Comparison of ENCODE assay signal across 17 mouse cellular contexts in genomic region chr11:57917974-57918373, GRCm38 (mm10).
DNase-seq lines count a peak whose midpoint lies in the region; ATAC-seq and TF ChIP-seq lines count a peak whose summit lies in the region.
"Had no signal": no experiment of that assay in that cellular context is flagged by ENCODE, and none has a peak within 500 bp of the region (broad histone marks: within the 10 kb centered on the region; RNA-seq: fewer than 3 reads in every experiment).

No protein-coding gene starts in this region.

- H3K36me3 ChIP-seq in lung, postnatal 0 days (ENCODE audit: insufficient read depth, low read length): no peaks in the 10 kb centered on the region
- no peaks in the 10 kb centered on the region for H3K36me3 ChIP-seq in G1E (replicated peaks)
- H3K36me3 ChIP-seq in neural tube, embryonic 15.5 days: no peaks in the 10 kb centered on the region
- no peaks in the 10 kb centered on the region for H3K36me3 ChIP-seq in midbrain, embryonic 15.5 days (replicated peaks)
- H3K36me3 ChIP-seq: forebrain, embryonic 15.5 days had no signal

- H3K4me3 ChIP-seq in lung, postnatal 0 days (ENCODE audit: low read depth, low read length): no peak overlapping the region
- H3K4me3 ChIP-seq in lung, adult 2 months (replicated peaks; ENCODE audit: extremely low read depth, low read depth, low read length): no peak overlapping the region
- no peak overlapping the region for H3K4me3 ChIP-seq in G1E (ENCODE audit: low read depth, low read length)
- no peak overlapping the region for H3K4me3 ChIP-seq in neural tube, embryonic 15.5 days (replicated peaks)
- no peak overlapping the region for H3K4me3 ChIP-seq in midbrain, embryonic 15.5 days
- H3K4me3 ChIP-seq: forebrain, embryonic 15.5 days; myocyte had no signal

- H3K4me2 ChIP-seq in lung, postnatal 0 days (replicated peaks; ENCODE audit: low read depth, low read length): no peak overlapping the region
- H3K4me2 ChIP-seq in neural tube, embryonic 15.5 days: no peak overlapping the region
- no peak overlapping the region for H3K4me2 ChIP-seq in midbrain, embryonic 15.5 days
- H3K4me2 ChIP-seq: forebrain, embryonic 15.5 days; heart, embryonic 11.5 days had no signal

- no peak overlapping the region for H3K27ac ChIP-seq in lung, postnatal 0 days (ENCODE audit: low read length)
- H3K27ac ChIP-seq in neural tube, embryonic 15.5 days (replicated peaks): no peak overlapping the region
- H3K27ac ChIP-seq in midbrain, embryonic 15.5 days: no peak overlapping the region
- H3K27ac ChIP-seq: forebrain, embryonic 15.5 days had no signal

- no peak for TF ChIP-seq POLR2A in lung, adult 2 months (IDR thresholded peaks at IDR 0.05; ENCODE audit: borderline replicate concordance, extremely low read depth, low read depth, low read length)

- peak; percentile 33; the same call in 1 of the 2 replicates for TF ChIP-seq CTCF in lung, postnatal 0 days (IDR thresholded peaks at IDR 0.05)
- no peak for TF ChIP-seq CTCF in lung, adult 2 months (IDR thresholded peaks at IDR 0.05; ENCODE audit: insufficient read depth, low read length)
- TF ChIP-seq CTCF in G1E (IDR thresholded peaks at IDR 0.05; ENCODE audit: low read depth, low read length): 0 out of 2 replicates have a peak, but pooled peaks have one; percentile 4

- DNase-seq in embryo, embryonic 10 days (ENCODE audit: low spot score): peak; percentile 32
- DNase-seq in embryo, embryonic 9.5 days (ENCODE audit: extremely low spot score): no peak
- DNase-seq in lung, postnatal 0 days (ENCODE audit: low spot score): peak; percentile 53
- no peak for DNase-seq in lung, adult 2 months
- no peak for DNase-seq in G1E (ENCODE audit: low spot score)
- peak; percentile 31 for DNase-seq in embryo, embryonic 11 days
- DNase-seq: adrenal gland, postnatal 10 days; B cell, adult 2 months; cerebellum, postnatal 25 days; gastrocnemius, postnatal 10 days; heart, postnatal 4 days; right cerebral cortex, postnatal 14 days had no signal

- peak; percentile 35; the same call in 1 of the 2 replicates for ATAC-seq in lung, postnatal 0 days
- no peak for ATAC-seq in G1E (ENCODE audit: extremely low read depth, insufficient number of reproducible peaks, low FRiP score, poor library complexity, severe bottlenecking)
- no peak for ATAC-seq in neural tube, embryonic 15.5 days (ENCODE audit: low FRiP score)
- no peak for ATAC-seq in midbrain, embryonic 15.5 days (replicated peaks)
- ATAC-seq: forebrain, embryonic 15.5 days had no signal

- no peaks in the 10 kb centered on the region; the same call in 1 of the 2 replicates for H3K4me1 ChIP-seq in lung, postnatal 0 days (ENCODE audit: insufficient read depth, low read depth, low read length)
- no peaks in the 10 kb centered on the region for H3K4me1 ChIP-seq in lung, adult 2 months (ENCODE audit: control insufficient read depth, insufficient read depth, low read length)
- H3K4me1 ChIP-seq in G1E (ENCODE audit: insufficient read depth, low read depth, low read length): peaks cover 22% of the 10 kb centered on the region
- no peaks in the 10 kb centered on the region for H3K4me1 ChIP-seq in neural tube, embryonic 15.5 days
- no peaks in the 10 kb centered on the region for H3K4me1 ChIP-seq in midbrain, embryonic 15.5 days
- H3K4me1 ChIP-seq: forebrain, embryonic 15.5 days had no signal

- H3K27me3 ChIP-seq in lung, postnatal 0 days (replicated peaks; ENCODE audit: insufficient read depth, low read length): no peaks in the 10 kb centered on the region
- peaks cover 18% of the 10 kb centered on the region for H3K27me3 ChIP-seq in G1E (ENCODE audit: insufficient read depth, low read length)
- no peaks in the 10 kb centered on the region for H3K27me3 ChIP-seq in neural tube, embryonic 15.5 days (replicated peaks)
- no peaks in the 10 kb centered on the region for H3K27me3 ChIP-seq in midbrain, embryonic 15.5 days (replicated peaks)
- H3K27me3 ChIP-seq: forebrain, embryonic 15.5 days had no signal

- no peak for TF ChIP-seq EP300 in lung, postnatal 0 days (IDR thresholded peaks at IDR 0.05)

- no peaks in the 10 kb centered on the region for H3K9me3 ChIP-seq in lung, postnatal 0 days (ENCODE audit: low read length)
- H3K9me3 ChIP-seq in G1E (replicated peaks): no peaks in the 10 kb centered on the region
- no peaks in the 10 kb centered on the region for H3K9me3 ChIP-seq in neural tube, embryonic 15.5 days (replicated peaks)
- H3K9me3 ChIP-seq in midbrain, embryonic 15.5 days: no peaks in the 10 kb centered on the region
- H3K9me3 ChIP-seq: forebrain, embryonic 15.5 days had no signal

- H3K9ac ChIP-seq in lung, postnatal 0 days (replicated peaks; ENCODE audit: low read depth): no peak overlapping the region
- no peak overlapping the region for H3K9ac ChIP-seq in neural tube, embryonic 15.5 days (replicated peaks)
- no peak overlapping the region for H3K9ac ChIP-seq in midbrain, embryonic 15.5 days
- H3K9ac ChIP-seq: forebrain, embryonic 15.5 days had no signal

- 43% methylated on average over 5 of the region's 5 CpGs for WGBS in lung, postnatal 0 days
- WGBS in lung, adult 2 months: 64% methylated on average over 5 of the region's 5 CpGs
- 65% methylated on average over 5 of the region's 5 CpGs for WGBS in neural tube, embryonic 15.5 days
- WGBS in midbrain, embryonic 15.5 days: 74% methylated on average over 5 of the region's 5 CpGs

Comparison
In these comparisons a context has a peak if more than half of its experiments do, and no peak if none do; other contexts are left out.
1. DNase-seq: peak in embryo, embryonic 10 days (single experiment), lung, postnatal 0 days (single experiment) and embryo, embryonic 11 days (single experiment); none in embryo, embryonic 9.5 days (single experiment), lung, adult 2 months (single experiment) and G1E (single experiment).